Mouse (Mus musculus): ENCODE measurements around the gene Casp8.

GRCm38 (mm10) chr1:58885646-58886045, 90.5 kb downstream of the Casp8 start:
- TF ChIP-seq POLR2A (IDR thresholded peaks at IDR 0.05; ENCODE audit: low read depth, low read length) (no peak), CTCF (IDR thresholded peaks at IDR 0.05; ENCODE audit: extremely low read depth, insufficient read length, insufficient replicate concordance, low read depth, low read length) (no peak)
